Mouse (Mus musculus) common myeloid progenitor, adult 5-6 weeks (primary cell): ENCODE results near the gene Il1r2. TPM values are rescaled to one million over a fixed set of nuclear protein-coding genes. Genes with fewer than 3 reads are reported as not detected.

ENCODE experiments used
- ATAC-seq: replicated peaks from 2 replicates; pipeline ENCODE4 v1.8.0; 2016; ENCODE audit warnings: low read depth, mild to moderate bottlenecking, moderate TSS enrichment, inconsistent platforms; ENCODE audit not compliant: poor library complexity, severe bottlenecking
- total RNA-seq: library from RNA; stranded (forward); fragments of 200-1000, 187-1606 nt; gene quantifications from 2 replicates; pipeline ENCODE4 v1.2.3, GENCODE M21; 2017

Gene Il1r2
- total RNA-seq, 1 experiment from 2014 or later, result not detected

DNA sequence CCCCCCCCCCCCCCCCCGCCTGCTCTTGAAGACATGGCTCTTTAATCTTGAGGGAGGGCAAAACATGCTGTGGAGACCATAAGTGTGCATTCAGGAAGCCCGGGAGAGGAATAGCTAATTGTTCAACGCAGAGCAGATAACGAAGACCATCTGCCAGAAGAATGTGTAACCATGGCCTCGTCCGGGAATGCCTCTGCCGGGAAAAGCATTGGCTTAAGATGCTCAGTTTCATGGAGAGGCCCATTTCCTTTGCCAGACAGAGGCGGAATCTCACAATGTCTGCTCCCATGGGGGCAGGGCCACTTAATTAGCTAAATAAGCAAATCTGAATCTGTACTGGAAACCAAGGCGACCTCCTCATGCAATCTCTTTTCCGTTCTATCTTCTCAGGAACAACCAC lies 43.7 kb downstream of the Il1r2 start:
- ATAC-seq, result no peak

DNA sequence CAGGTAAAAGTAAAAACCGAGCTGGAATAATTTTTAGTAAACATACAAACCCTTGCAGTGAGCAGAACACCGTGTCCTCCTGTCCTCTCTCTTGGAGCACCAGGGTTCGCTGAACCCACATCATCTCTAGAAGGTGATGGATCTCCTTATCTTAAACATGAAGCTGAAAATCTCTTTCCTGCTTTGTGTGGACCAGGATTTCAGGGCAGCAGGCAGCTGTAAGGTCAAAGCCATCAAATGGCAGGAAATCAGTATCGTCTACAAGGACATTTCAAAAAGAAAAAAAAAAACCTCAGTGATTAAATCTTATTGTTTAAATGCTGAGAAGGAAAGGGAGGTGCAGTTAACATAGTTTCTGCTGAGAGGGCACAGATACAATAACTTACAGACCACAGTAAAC lies 50.4 kb downstream of the Il1r2 start:
- no peak for ATAC-seq

DNA sequence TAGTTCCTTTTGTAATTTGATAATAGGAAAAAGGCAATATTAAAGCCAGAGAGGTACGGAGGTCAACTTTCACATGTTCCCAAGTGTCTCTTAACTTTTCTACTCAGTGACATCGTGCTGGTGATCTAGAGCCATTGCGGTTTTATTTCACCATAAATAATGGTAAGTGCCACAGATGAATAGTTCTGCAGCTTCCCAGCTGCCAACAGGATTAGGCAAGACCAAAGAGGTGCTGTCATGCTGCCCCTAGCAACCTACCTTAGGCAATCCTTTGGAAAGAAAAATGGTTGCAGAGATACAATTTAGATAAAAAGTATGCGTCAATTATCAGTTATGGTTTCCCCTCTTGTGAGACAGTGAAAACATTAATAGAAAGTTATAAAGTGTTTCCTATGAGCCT lies 54.6 kb downstream of the Il1r2 start:
- no peak for ATAC-seq

DNA sequence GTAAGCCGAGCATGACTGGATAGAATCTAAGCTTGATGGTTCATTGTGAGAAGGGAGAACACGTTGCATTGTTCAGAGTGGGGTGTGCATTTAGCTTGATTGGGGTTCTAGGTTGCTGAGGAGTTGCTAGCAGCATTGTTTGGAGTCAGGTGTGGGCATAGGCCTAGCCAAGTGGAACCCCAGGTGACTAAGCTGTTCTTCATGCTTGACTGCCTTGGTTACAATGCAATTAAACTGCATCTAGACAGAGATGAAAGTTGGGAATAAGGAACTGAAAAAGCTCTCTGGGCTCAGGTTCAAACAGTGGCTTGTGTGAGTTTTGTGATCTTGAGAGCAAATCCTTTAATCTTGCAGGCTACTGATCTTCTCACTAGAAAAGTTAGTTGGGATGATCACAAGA lies 55.4 kb downstream of the Il1r2 start:
- 0 out of 2 replicates have a peak, but pooled peaks have one; percentile 47 for ATAC-seq

DNA sequence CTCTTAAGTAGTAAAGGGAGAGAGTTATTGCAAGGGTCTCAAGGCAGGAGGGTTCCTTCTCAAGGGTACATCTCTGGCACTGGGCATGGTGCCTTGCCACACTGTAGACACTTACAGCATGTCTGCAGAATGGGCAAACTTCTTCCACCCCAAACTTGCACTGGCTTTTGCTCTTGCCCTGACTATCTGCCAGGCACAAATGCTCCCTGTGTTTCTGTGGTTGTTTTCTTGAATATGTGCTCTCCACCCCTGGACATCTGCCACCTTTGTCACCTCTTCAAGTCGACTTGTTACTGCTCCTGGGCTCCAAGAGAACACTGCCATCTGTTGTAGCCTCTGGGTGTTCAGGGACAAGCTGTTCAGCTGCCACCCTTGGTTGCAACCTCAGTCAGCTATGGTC lies 57.8 kb downstream of the Il1r2 start:
- ATAC-seq, result no peak

DNA sequence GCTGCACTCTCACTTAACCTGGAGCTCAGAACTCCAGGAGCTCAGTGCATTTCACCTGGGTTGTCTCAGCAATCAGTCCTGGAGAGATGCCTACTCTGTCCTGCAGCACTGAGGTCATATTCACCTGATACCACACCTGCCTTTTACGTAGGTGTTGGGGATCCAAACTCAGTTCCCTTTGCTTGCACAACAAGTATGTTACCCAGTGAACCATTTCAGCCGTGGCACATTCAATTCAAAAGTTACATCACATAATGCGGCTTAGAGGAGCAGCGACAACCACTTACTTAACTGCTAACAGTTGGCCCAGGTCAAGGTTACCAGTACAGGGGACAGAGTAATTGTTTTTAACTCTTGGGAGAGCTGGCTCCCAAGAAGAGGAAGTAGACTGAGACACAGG lies 58.8 kb downstream of the Il1r2 start:
- no peak for ATAC-seq

DNA sequence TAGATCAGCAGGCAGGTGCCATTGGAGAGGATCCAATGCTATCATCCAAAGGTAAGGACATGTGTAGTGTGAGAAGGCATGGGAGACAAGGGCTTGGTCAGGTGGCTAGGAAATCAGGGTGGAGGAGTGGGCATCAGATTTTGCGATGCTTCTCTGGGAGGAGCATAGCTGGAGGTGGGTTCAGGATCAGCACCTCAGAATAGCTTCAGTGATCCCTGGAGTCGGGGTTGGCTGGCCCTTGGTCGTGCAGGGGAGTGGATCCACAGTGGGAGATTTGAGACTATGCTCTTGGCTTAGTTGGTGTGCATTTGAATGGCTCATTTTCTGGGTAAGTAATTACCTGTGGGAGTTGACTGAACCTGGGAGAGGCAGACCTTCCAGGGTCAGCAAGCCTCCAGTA lies 59.7 kb downstream of the Il1r2 start:
- ATAC-seq, result no peak

DNA sequence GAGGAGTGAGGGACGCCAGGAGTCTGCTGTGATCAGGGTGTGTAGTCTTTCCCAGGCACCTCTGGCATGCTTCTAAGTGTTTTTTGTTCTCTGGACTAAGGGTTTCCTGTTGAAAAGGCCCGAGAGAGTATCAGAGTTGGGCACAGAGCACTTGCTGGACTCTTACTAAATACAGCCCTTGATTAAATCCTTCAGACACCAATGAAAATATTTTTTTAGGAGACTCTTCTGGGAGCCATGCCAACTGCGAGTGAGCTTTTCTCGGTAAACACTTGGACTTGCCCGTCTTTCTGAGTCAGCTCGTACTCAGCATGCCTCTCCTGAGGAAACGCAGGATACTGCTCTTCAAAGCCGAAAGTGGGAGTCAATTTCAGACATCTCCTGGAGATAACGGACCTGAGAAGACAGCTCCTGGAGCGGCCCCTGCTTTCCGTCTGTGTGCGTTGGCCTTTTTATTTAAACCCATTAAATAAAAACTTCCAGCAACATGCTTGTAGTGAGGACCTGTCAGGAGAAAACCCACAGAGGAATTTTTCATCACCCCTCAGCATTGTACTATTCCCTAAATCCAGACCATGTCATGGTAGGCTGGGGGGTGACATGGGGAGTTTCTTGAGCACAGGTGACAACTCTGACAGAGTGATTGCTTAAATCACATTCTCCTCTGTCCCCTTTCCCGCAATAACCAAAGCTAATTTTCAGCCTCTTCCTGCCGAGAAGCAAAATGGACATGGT lies 66.1 kb downstream of the Il1r2 start:
- no peak for ATAC-seq

DNA sequence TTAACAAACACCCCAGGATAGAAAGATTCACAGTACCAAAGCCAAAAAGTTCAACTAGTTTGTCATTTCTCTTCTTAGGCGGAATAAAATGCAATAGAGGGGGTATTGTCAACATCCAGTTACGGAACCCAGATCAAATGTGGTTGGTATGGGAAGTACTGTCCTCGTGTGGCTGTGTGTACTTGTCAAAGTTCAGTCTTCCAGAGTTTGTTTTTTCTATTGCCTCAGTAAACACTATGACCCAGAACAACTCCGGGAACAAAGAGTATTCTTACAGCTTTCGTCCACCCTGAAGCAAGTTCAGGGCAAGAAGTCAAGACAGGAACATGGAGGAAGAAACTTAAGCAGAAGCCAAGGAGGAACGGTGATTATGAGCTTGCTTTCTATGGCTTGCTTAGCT lies 82.2 kb downstream of the Il1r2 start:
- ATAC-seq, result no peak

DNA sequence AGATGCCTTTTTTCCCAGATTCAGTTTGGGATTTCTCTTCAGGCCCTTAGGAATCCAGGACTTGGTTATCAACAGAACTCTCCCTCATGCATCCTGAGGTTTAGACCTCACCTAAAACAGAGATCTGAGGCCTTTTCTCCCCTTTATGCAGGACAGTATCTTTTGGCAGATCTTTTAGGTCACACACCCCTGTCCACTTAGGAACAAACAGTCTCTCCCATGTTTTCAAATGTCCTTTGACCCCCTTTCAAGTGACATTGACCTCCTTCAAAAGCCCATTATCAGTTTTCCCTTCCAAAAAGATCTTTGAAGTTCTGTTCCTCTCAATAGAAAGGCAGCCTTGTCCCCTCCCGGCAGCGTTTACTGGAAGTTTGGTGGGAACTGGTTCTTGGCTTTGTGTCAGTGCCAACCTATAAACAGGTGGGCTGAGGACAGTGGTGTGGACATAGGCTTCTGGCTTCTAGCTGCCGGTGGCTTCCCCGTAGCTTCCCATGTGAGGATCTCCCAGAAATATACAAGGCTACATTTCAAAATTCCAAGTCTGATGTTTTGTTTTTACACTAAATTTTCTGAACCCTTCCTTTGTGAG lies 89.5 kb downstream of the Il1r2 start:
- ATAC-seq, result no peak

DNA sequence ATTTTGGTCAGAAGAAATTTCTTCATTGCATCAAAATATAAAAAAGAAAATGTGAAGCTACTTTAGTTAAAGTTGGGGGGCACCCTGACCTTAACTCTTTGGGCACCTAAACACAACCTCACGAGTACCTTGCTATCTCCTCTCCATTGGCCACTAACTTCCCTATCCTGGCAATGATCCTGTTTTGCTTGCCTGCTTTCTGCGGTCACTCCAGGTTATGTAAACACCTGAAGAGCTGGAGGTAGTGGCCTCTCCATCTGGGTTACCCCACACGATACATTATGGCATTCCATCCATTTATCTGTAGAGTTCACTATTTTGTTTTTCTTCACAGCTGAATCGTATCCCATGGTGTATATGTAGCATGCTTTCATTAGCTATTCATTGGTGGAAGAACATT lies 90.5 kb downstream of the Il1r2 start:
- no peak for ATAC-seq

DNA sequence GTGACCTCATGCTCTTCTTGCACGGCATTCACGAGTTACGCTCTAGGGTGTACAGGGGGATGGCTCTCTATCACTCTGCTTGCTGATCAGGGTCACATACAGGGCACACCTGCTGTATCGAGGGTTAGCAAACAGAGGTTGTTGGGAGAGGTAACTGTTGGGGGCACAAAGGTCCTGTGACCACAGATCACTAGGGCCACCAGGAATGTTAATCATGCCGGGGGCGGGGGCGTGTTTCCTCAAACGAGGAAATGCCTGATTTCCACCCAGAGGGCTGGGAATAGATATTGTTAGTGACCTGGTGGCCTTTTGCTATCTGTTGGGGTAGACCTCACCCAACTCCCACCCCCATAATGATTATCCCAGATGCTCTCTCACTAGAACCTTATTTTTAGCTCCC lies 93.7 kb downstream of the Il1r2 start:
- ATAC-seq, result no peak

DNA sequence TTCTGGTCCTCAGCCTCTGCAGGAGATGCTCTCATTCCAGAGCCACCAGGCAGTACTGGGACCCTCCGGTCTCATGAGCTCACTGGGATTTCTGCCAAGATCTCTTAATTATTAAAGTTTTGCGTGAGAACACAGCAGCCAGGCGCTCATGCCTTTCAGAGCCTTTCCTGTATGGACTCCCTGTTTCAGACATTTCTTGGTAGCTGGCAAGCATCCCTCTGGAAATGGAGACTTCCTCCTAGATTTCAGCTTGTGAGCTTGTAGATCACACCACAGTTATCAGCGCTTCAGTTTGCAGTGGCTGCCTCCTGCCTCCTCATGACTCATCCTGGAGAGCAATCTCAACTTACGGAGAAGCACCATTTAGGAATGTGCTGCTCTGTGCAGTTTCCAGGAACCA lies 98.0 kb downstream of the Il1r2 start:
- ATAC-seq, result no peak

DNA sequence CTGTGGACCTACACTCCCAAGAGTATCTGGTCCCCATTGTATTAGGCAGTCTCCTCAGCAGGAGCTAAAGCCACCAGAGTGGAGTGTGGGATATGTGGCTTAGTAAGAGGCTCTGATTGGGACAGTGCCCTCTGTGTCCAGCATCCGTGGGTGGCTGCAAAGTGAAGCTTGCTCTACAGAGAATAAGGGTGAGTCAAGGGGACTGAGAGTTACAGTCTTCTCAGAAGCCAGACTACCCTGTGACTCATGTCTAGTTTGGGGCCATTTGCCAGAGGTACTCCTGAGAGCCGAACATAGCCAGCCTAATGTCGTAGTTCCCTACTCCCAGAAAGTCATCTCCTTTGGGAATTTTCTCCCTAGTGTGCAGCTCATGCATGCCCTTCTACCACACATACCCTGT lies 100.3 kb downstream of the Il1r2 start:
- no peak for ATAC-seq

Other genes starting within 250 kb of the Il1r2 start
- gene Map4k4, start 173.2 kb upstream of the Il1r2 start, total RNA-seq, result 118 and 130 TPM in 2 replicates
- gene Il1r1, start 151.0 kb downstream of the Il1r2 start, total RNA-seq, result 11.8 and 14.4 TPM in 2 replicates